Mouse (Mus musculus): ENCODE measurements around the gene Uggt2.

GRCm38 (mm10) chr14:119112558-119112957 lies 13.3 kb upstream of the Uggt2 start:
- TF ChIP-seq POLR2A (IDR thresholded peaks at IDR 0.05; ENCODE audit: low read depth, low read length) (no peak), CTCF (IDR thresholded peaks at IDR 0.05; ENCODE audit: extremely low read depth, insufficient read depth, insufficient read length, insufficient replicate concordance) (no peak)
